Mouse (Mus musculus) neural tube, embryonic 11.5 days (tissue): ENCODE data around the gene Zbtb39. TPM values are rescaled to one million over a fixed set of nuclear protein-coding genes. Genes with fewer than 3 reads are reported as not detected.

Source experiments
- ATAC-seq: fragments of 200-750 bp; cut with Nextera tagmentation; 2 replicates; pipeline ENCODE4 v1.8.0; 2017; ENCODE audit warnings: moderate number of reproducible peaks, mild to moderate bottlenecking, moderate TSS enrichment, moderate library complexity; ENCODE audit not compliant: insufficient read depth, low FRiP score, low TSS enrichment
- DNase-seq: peaks from one replicate; pipeline ENCODE4 v3.0.0-alpha.2; 2015; ENCODE audit warnings: low spot score
- H3K27ac ChIP-seq: fragments of 300-500 bp; sonication (generic); 2 replicates; pipeline ENCODE4 v1.5.1; 2014; ENCODE audit warnings: low read depth, mild to moderate bottlenecking, low read length
- H3K27me3 ChIP-seq: fragments of 300-500 bp; sonication (generic); 2 replicates; pipeline ENCODE4 v1.6.1; 2014; ENCODE audit warnings: mild to moderate bottlenecking, low read length, mixed read lengths; ENCODE audit not compliant: control insufficient read depth, insufficient read depth
- H3K36me3 ChIP-seq: fragments of 300-500 bp; sonication (generic); 2 replicates; pipeline ENCODE4 v1.6.1; 2014; ENCODE audit warnings: mild to moderate bottlenecking, low read length, moderate library complexity, mixed read lengths; ENCODE audit not compliant: control insufficient read depth, insufficient read depth
- H3K4me1 ChIP-seq: fragments of 300-500 bp; sonication (generic); 2 replicates; pipeline ENCODE4 v1.6.1; 2014; ENCODE audit warnings: low read length, mixed read lengths; ENCODE audit not compliant: control insufficient read depth, insufficient read depth
- H3K4me2 ChIP-seq: fragments of 300-500 bp; sonication (generic); 2 replicates; pipeline ENCODE4 v1.6.1; 2014; ENCODE audit warnings: low read depth, mild to moderate bottlenecking, moderate library complexity
- H3K4me3 ChIP-seq: fragments of 300-500 bp; sonication (generic); 2 replicates; pipeline ENCODE4 v1.5.1; 2014; ENCODE audit warnings: low read depth, low read length
- H3K9ac ChIP-seq: fragments of 300-500 bp; sonication (generic); 2 replicates; pipeline ENCODE4 v1.6.1; 2014; ENCODE audit warnings: mild to moderate bottlenecking, low read length
- H3K9me3 ChIP-seq: fragments of 300-500 bp; sonication (generic); 2 replicates; pipeline ENCODE4 v1.6.1; 2016; ENCODE audit warnings: low read length; ENCODE audit not compliant: control insufficient read depth
- whole genome bisulfite sequencing: fragments of 180-500 bp; shearing (Covaris S2); extraction: QIAGEN DNeasy Blood & Tissue Kit; methylation state at CpG from one replicate; pipeline ENCODE4 v1.1.7; 2014; 5-methylcytosine and 5-hydroxymethylcytosine counted together
- polyA plus RNA-seq: library from polyadenylated mRNA; unstranded; fragments of >200 nt; fragmentation: Nextera tagmentation; extraction: Ambion mirVana; gene quantifications from 2 replicates; pipeline ENCODE4 v1.2.1, GENCODE M21; 2014

Zbtb39 gene
- polyA plus RNA-seq, 1 experiment from 2014 or later, result 7.0 TPM

DNA sequence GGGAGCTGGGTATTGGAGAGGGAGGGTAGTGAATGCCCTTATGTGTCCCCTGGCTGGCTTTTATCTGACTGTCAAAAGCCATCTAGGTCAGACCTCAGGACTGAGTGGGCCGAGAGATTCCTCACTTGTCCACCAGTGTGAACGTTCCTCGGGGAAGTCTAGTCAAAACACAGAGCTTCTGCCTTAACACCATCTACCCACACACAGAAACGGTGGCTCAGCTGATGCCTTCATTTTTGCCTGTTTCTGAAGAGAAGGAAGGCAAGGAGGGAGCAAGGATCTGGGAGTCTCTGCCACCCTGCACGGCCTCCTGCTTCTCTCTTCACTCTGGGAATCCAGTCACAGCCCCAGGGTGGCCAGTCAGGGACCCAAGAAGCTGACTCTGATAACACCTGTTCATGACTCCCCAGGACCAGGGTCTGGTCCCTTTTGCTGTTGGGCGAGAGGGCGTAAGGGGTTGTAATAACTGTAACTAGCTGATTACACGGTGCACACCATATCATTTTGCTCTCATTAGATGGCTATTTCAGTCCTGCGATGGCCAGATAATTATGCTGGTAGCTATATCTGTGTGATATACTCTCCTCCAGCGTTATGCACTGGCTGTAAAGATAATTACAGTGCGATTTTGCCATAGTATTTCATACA is 8.9 kb upstream of the Zbtb39 start:
- Histone ChIP-seq H3K27ac (no peak overlapping the region), H3K36me3 (no peaks in the 10 kb centered on the region), H3K4me1 (no peaks in the 10 kb centered on the region), H3K4me2 (no peak overlapping the region), H3K9ac (no peak overlapping the region), H3K4me3 (no peak overlapping the region), H3K9me3 (no peaks in the 10 kb centered on the region), H3K27me3 (no peaks in the 10 kb centered on the region)
- no peak for ATAC-seq
- no peak for DNase-seq
- 65% methylated on average over 11 of the region's 11 CpGs for WGBS

DNA sequence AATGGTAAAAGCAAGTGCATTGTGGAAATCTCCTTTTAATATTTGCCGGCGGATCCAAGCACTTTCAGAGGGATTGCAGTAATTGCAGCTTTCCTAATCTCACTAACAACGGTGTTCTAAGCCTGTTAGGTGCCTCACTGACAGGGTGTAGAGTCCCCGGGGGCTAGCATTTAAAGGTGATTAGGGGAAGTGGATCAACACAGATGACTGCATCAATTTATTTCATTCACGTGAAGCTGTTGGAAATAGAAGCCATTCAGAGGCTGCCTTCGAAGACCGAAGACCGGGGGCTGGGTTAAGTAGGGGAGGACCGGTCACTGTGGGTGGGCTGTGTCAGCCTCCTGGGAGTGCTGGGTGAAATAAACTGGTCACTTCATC is 8.4 kb upstream of the Zbtb39 start:
- Histone ChIP-seq H3K4me2 (no peak overlapping the region), H3K36me3 (no peaks in the 10 kb centered on the region), H3K9ac (no peak overlapping the region), H3K27me3 (no peaks in the 10 kb centered on the region), H3K27ac (no peak overlapping the region), H3K9me3 (no peaks in the 10 kb centered on the region), H3K4me1 (no peaks in the 10 kb centered on the region), H3K4me3 (no peak overlapping the region)
- DNase-seq, result no peak
- no peak for ATAC-seq
- 37% methylated on average over 9 of the region's 9 CpGs for WGBS

- H3K9ac ChIP-seq, result no peak overlapping the region
- H3K4me3 ChIP-seq, result no peak overlapping the region
- H3K27me3 ChIP-seq, result no peaks in the 10 kb centered on the region
- DNase-seq (no peak), ATAC-seq (no peak)
- no peaks in the 10 kb centered on the region for H3K36me3 ChIP-seq
- no peaks in the 10 kb centered on the region for H3K9me3 ChIP-seq
- no peak overlapping the region for H3K4me2 ChIP-seq
- H3K4me1 ChIP-seq, result no peaks in the 10 kb centered on the region
- H3K27ac ChIP-seq, result no peak overlapping the region
- 23% methylated on average over 5 of the region's 5 CpGs for WGBS
Observed at GRCm38 (mm10) chr10:127731397-127731796, 7.9 kb upstream of the Zbtb39 start.

- Histone ChIP-seq H3K9ac (no peak overlapping the region), H3K4me3 (no peak overlapping the region), H3K9me3 (no peaks in the 10 kb centered on the region), H3K27ac (no peak overlapping the region), H3K36me3 (no peaks in the 10 kb centered on the region), H3K27me3 (no peaks in the 10 kb centered on the region), H3K4me2 (no peak overlapping the region), H3K4me1 (no peaks in the 10 kb centered on the region)
- ATAC-seq (no peak), DNase-seq (no peak)
- WGBS, result 58% methylated on average over 5 of the region's 5 CpGs
Observed at GRCm38 (mm10) chr10:127734434-127734833, 4.9 kb upstream of the Zbtb39 start.

DNA sequence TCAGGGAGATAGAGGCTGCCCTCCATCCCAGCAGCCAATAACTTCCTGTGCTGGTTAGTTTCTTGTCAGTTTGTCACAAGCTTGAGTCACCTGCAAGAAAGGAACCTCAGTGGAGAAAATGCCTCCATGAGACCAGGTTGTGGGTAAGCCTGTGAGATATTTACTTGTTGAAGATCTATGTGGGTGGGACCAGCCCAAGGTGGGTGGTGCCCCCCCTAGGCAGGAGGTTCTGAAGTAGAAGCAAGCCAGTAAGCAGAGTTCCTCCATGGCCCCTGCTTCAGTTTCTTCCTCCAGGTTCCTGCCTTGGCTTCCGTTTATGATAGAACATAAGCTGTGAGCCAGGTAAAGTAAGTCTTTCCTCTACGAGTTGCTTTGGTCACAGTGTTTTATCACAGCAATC is 3.1 kb upstream of the Zbtb39 start:
- Histone ChIP-seq H3K4me2 (no peak overlapping the region), H3K9ac (no peak overlapping the region), H3K4me1 (peaks cover 6% of the 10 kb centered on the region; the same call in 1 of the 2 replicates), H3K27ac (no peak overlapping the region), H3K9me3 (no peaks in the 10 kb centered on the region), H3K36me3 (no peaks in the 10 kb centered on the region), H3K27me3 (no peaks in the 10 kb centered on the region), H3K4me3 (no peak overlapping the region)
- ATAC-seq (no peak), DNase-seq (no peak)
- WGBS, result 76% methylated on average over 2 of the region's 2 CpGs

DNA sequence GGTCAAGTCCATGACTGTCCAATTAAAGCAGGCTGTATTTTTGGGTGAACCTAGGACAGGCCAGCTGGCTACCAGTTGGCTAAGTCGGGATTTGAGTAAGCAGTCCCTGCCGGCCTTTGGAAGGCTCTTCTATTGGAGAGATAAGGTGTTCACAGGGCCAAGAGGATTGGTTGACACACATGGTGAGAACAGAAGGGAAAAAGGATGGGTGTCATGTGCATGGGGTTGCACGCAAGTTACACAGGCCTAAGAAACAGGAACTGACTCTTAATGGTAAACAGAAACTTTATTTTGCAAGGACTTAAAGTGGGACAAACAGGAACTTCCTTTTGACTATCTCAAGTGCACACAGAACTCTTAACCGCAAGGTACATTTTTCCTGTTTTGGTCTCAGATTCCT is 2.4 kb upstream of the Zbtb39 start:
- ATAC-seq (no peak), DNase-seq (no peak)
- H3K9ac ChIP-seq, result no peak overlapping the region
- H3K27me3 ChIP-seq, result no peaks in the 10 kb centered on the region
- no peak overlapping the region for H3K27ac ChIP-seq
- H3K4me2 ChIP-seq, result no peak overlapping the region
- WGBS, result 73% methylated on average over 4 of the region's 4 CpGs
- peaks cover 4% of the 10 kb centered on the region for H3K36me3 ChIP-seq
- H3K4me1 ChIP-seq, result peaks cover 6% of the 10 kb centered on the region; the same call in 1 of the 2 replicates
- no peaks in the 10 kb centered on the region for H3K9me3 ChIP-seq
- no peak overlapping the region for H3K4me3 ChIP-seq

- Histone ChIP-seq H3K4me2 (no peak overlapping the region), H3K9ac (no peak overlapping the region), H3K36me3 (peaks cover 8% of the 10 kb centered on the region), H3K4me1 (peaks cover 6% of the 10 kb centered on the region; the same call in 1 of the 2 replicates), H3K27ac (no peak overlapping the region), H3K27me3 (no peaks in the 10 kb centered on the region), H3K4me3 (no peak overlapping the region), H3K9me3 (no peaks in the 10 kb centered on the region)
- DNase-seq (no peak), ATAC-seq (no peak)
- WGBS, result 31% methylated on average over 2 of the region's 2 CpGs
Observed at GRCm38 (mm10) chr10:127737552-127737951, 1.8 kb upstream of the Zbtb39 start.

DNA sequence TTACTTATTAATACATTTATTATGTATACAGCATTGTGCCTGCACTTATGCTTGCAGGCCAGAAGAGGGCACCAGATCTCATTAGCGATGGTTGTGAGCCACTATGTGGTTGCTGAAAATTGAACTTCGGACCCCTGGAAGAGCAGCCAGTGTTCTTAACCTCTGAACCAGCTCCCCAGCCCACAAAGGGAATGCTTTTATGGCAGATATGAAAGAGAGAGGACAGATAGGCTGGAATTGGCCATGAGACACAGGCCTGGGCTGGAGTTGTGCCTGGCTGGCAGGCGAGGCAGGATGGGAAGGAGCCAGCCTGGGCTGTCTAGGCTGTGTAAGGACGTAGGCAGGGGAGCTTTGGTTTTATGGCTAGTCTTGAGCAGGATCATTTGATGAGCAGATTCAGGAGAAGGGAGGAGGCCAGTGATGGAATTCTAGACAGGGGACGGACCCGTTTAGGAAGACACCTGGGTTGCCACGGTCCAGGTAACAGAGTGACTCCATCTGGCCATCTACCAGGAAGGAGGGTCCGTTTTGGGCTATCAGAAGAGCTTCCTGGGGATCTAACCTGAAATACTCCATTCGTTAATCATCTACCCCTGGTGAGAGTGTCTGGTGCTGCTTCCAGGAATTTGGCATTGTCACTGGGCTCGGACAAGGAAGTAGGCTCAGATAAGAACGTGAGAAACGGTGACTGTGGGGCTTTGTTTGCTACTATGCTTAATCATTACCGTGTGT is 1.0 kb upstream of the Zbtb39 start:
- H3K36me3 ChIP-seq, result peaks cover 13% of the 10 kb centered on the region
- ATAC-seq, result no peak
- no peak overlapping the region for H3K9ac ChIP-seq
- WGBS, result 56% methylated on average over 13 of the region's 13 CpGs
- H3K4me2 ChIP-seq, result no peak overlapping the region
- H3K4me3 ChIP-seq, result no peak overlapping the region
- H3K4me1 ChIP-seq, result peaks cover 6% of the 10 kb centered on the region; the same call in 1 of the 2 replicates
- peak; percentile 33 for DNase-seq
- no peaks in the 10 kb centered on the region for H3K27me3 ChIP-seq
- no peak overlapping the region for H3K27ac ChIP-seq
- H3K9me3 ChIP-seq, result no peaks in the 10 kb centered on the region

DNA sequence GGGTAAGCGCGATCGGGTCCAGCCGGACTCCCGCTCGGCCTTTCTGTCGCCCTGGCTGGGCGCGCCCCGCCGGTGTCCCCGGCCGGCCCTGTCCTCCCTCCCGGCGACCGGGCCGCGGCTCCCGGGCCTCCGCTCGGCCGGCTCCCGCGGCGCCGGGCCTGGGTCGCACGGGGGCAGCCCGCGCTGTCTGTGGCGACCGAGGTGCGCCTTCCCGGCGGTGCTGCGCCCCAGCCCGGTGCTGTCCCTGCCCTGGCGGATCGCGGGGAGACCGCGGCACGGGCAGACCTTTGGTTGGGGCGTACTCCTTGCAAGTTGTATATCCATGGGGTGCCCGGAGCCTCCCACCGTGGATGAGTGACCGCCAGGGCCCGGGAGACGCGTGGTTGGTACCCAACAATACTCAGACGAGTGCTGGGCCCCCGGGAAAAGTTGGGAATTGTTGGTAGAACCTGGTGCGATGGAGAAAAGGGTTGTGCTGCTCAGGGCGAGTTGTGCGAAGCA is 373 bp downstream of the Zbtb39 start:
- under 1% methylated on average over 31 of the region's 55 CpGs for WGBS
- H3K9ac ChIP-seq, result peak overlapping the region; percentile 98
- no peaks in the 10 kb centered on the region for H3K9me3 ChIP-seq
- peak overlapping the region; percentile 53 for H3K4me2 ChIP-seq
- no peaks in the 10 kb centered on the region for H3K27me3 ChIP-seq
- DNase-seq (peak; percentile 60), ATAC-seq (peak; percentile 45; the same call in 1 of the 2 replicates)
- peaks cover 26% of the 10 kb centered on the region for H3K36me3 ChIP-seq
- peak overlapping the region; percentile 56 for H3K27ac ChIP-seq
- peaks cover 6% of the 10 kb centered on the region; the same call in 1 of the 2 replicates for H3K4me1 ChIP-seq
- peak overlapping the region; percentile 99 for H3K4me3 ChIP-seq
